In the genomic region with DNA sequence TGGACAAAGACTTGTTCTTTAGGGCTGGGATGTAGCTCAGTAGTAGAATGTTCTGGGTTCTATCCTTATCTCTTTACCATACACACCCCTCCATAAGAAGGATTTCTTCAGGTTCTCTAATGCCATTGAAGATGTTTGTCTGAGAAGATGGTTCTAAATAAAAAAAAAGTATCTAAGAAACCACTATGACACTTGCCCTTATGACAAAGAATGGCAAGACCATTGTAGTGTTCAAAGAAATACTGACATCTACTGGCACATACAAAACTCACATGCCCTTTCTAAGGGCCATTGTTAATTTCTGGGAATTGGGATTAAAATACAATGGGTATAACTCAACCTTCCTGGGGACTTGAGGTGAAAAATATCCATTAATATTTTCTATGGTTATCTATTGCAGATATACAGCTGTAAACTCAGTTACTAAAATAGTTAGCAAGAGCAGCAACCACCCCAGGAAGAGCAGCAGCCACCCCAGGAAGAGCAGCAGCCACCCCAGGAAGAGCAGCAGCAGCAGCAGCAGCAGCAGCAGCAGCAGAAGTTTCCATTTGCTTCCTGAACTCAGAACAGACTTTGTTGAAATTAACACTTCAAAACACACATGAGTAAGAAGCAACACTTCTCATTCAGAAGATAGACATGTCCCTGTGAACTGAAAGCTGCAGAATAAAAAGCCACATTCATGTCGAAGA, we compare ENCODE assay signal across 9 mouse cellular contexts. TPM values are rescaled to one million over a fixed set of nuclear protein-coding genes. Genes with fewer than 3 reads are reported as not detected.
DNase-seq lines count a peak whose midpoint lies in the region; ATAC-seq and TF ChIP-seq lines count a peak whose summit lies in the region.
"Had no signal": no experiment of that assay in that cellular context is flagged by ENCODE, and none has a peak within 500 bp of the region (broad histone marks: within the 10 kb centered on the region; RNA-seq: fewer than 3 reads in every experiment).

No protein-coding gene starts in this region.

- TF ChIP-seq EP300 in liver, embryonic 14.5 days (IDR thresholded peaks at IDR 0.05; ENCODE audit: low read depth), result no peak

- WGBS in forebrain, embryonic 11.5 days, result 100% methylated on average over 1 of the region's 1 CpGs
- 97% methylated on average over 1 of the region's 1 CpGs for WGBS in forebrain, embryonic 10.5 days
- WGBS in liver, embryonic 14.5 days (ENCODE audit: insufficient replicate concordance), result 74% methylated on average over 1 of the region's 1 CpGs
- 77% methylated on average over 1 of the region's 1 CpGs for WGBS in liver, embryonic 11.5 days

- no peak for DNase-seq in forebrain, embryonic 11.5 days (ENCODE audit: low spot score)
- DNase-seq in forebrain, embryonic 10.5 days (ENCODE audit: extremely low spot score, low spot score), result no peak
- DNase-seq in liver, embryonic 14.5 days (ENCODE audit: low read depth in 3 of 3, low spot score in 3 of 3), result no peak
- no peak for DNase-seq in liver, embryonic 11.5 days (ENCODE audit: low spot score)
- DNase-seq in MN1 (ENCODE audit: low spot score), result peak; percentile 28
- DNase-seq in urinary bladder, postnatal 14 days (ENCODE audit: low spot score), result no peak
- DNase-seq in left cerebral cortex, postnatal 4 days, result no peak

- TF ChIP-seq CTCF in liver, embryonic 14.5 days (IDR thresholded peaks at IDR 0.05; ENCODE audit: low read depth), result peak; percentile 44; the same call in 1 of the 2 replicates

- H3K4me2 ChIP-seq in forebrain, embryonic 11.5 days (ENCODE audit: low read depth, low read length, severe bottlenecking), result no peak overlapping the region
- no peak overlapping the region for H3K4me2 ChIP-seq in liver, embryonic 14.5 days (ENCODE audit: low read depth)
- H3K4me2 ChIP-seq in liver, embryonic 11.5 days, result no peak overlapping the region

- H3K27ac ChIP-seq in forebrain, embryonic 11.5 days (ENCODE audit: low read depth, low read length), result no peak overlapping the region
- H3K27ac ChIP-seq in forebrain, embryonic 10.5 days, result no peak overlapping the region
- no peak overlapping the region for H3K27ac ChIP-seq in liver, embryonic 14.5 days
- H3K27ac ChIP-seq in liver, embryonic 11.5 days (ENCODE audit: low read depth, low read length), result no peak overlapping the region

- intact Hi-C loops in left cerebral cortex, postnatal 4 days (cut with DNase I), result no loop called here

- no peak overlapping the region for H3K4me3 ChIP-seq in forebrain, embryonic 11.5 days (ENCODE audit: low read depth, low read length)
- H3K4me3 ChIP-seq in forebrain, embryonic 10.5 days, result no peak overlapping the region
- no peak overlapping the region for H3K4me3 ChIP-seq in liver, embryonic 14.5 days (ENCODE audit: insufficient read depth in 1 of 2, low read depth in 2 of 2, low read length in 2 of 2)
- no peak overlapping the region for H3K4me3 ChIP-seq in liver, embryonic 11.5 days (ENCODE audit: low read depth, low read length)
- H3K4me3 ChIP-seq: erythroblast, embryonic 14.5 days had no signal

- H3K4me1 ChIP-seq in forebrain, embryonic 11.5 days (replicated peaks; ENCODE audit: control insufficient read depth, insufficient read depth, low read length), result no peaks in the 10 kb centered on the region
- H3K4me1 ChIP-seq in forebrain, embryonic 10.5 days, result peaks cover 6% of the 10 kb centered on the region
- no peaks in the 10 kb centered on the region; a peak in 1 of 4 replicates for H3K4me1 ChIP-seq in liver, embryonic 14.5 days (replicated peaks; ENCODE audit: control insufficient read depth in 2 of 2, insufficient read depth in 2 of 2, low read length in 1 of 2)
- no peaks in the 10 kb centered on the region for H3K4me1 ChIP-seq in liver, embryonic 11.5 days (replicated peaks; ENCODE audit: control insufficient read depth, insufficient read depth, low read length)

- H3K9me3 ChIP-seq in forebrain, embryonic 11.5 days (ENCODE audit: control insufficient read depth, low read length), result no peaks in the 10 kb centered on the region
- no peaks in the 10 kb centered on the region for H3K9me3 ChIP-seq in forebrain, embryonic 10.5 days
- no peaks in the 10 kb centered on the region for H3K9me3 ChIP-seq in liver, embryonic 14.5 days (ENCODE audit: control insufficient read depth, low read length)
- H3K9me3 ChIP-seq in liver, embryonic 11.5 days (ENCODE audit: control insufficient read depth, low read length), result no peaks in the 10 kb centered on the region

- no peaks in the 10 kb centered on the region for H3K36me3 ChIP-seq in forebrain, embryonic 11.5 days (ENCODE audit: control insufficient read depth, insufficient read depth, low read length)
- no peaks in the 10 kb centered on the region for H3K36me3 ChIP-seq in forebrain, embryonic 10.5 days (replicated peaks)
- H3K36me3 ChIP-seq in liver, embryonic 14.5 days (replicated peaks; ENCODE audit: control insufficient read depth, insufficient read depth, low read depth), result no peaks in the 10 kb centered on the region
- H3K36me3 ChIP-seq in liver, embryonic 11.5 days (ENCODE audit: control insufficient read depth, insufficient read depth, low read length), result no peaks in the 10 kb centered on the region

- no peak overlapping the region for H3K9ac ChIP-seq in forebrain, embryonic 11.5 days (ENCODE audit: low read length)
- H3K9ac ChIP-seq in liver, embryonic 14.5 days (replicated peaks), result no peak overlapping the region
- H3K9ac ChIP-seq in liver, embryonic 11.5 days (ENCODE audit: low read depth, low read length), result no peak overlapping the region

- H3K27me3 ChIP-seq in forebrain, embryonic 11.5 days (ENCODE audit: control insufficient read depth, insufficient read depth, low read length), result no peaks in the 10 kb centered on the region
- no peaks in the 10 kb centered on the region for H3K27me3 ChIP-seq in forebrain, embryonic 10.5 days (ENCODE audit: poor library complexity, severe bottlenecking)
- H3K27me3 ChIP-seq in liver, embryonic 14.5 days (ENCODE audit: control insufficient read depth, insufficient read depth, low read length), result no peaks in the 10 kb centered on the region
- no peaks in the 10 kb centered on the region for H3K27me3 ChIP-seq in liver, embryonic 11.5 days (replicated peaks; ENCODE audit: control insufficient read depth, insufficient read depth, low read length)

- 0 out of 2 replicates have a peak, but pooled peaks have one; percentile 33 for ATAC-seq in forebrain, embryonic 11.5 days (replicated peaks; ENCODE audit: low FRiP score)
- no peak for ATAC-seq in liver, embryonic 14.5 days (ENCODE audit: insufficient read depth)
- no peak; the same call in 1 of the 2 replicates for ATAC-seq in liver, embryonic 11.5 days (replicated peaks; ENCODE audit: low FRiP score)
- peak; percentile 70; the same call in 1 of the 2 replicates for ATAC-seq in megakaryocyte, adult 5-6 weeks (ENCODE audit: poor library complexity, severe bottlenecking)

RNA-seq across cellular contexts. Expression of a gene that starts 23.4 kb away (rescaled TPM):
- 1,259 and 1,264 TPM in 2 replicates for polyA plus RNA-seq in forebrain, embryonic 11.5 days (2014; fragmentation: Nextera tagmentation; extraction: Ambion mirVana)
- polyA plus RNA-seq in forebrain, embryonic 10.5 days (2016; fragmentation: Nextera tagmentation; extraction: Ambion mirVana), result 885 and 899 TPM in 2 replicates
- polyA plus RNA-seq in liver, embryonic 14.5 days (2012; rRNA removed), result 59.5 and 98.0 TPM in 2 replicates
- polyA plus RNA-seq in liver, embryonic 14.5 days (2014; fragmentation: Nextera tagmentation; extraction: Ambion mirVana), result 65.0 and 70.8 TPM in 2 replicates
- polyA plus RNA-seq in liver, embryonic 11.5 days (2014; fragmentation: Nextera tagmentation; extraction: Ambion mirVana), result 222 and 235 TPM in 2 replicates
- 3,013 and 3,476 TPM in 2 replicates for total RNA-seq in megakaryocyte, adult 5-6 weeks (2015)
- total RNA-seq in megakaryocyte, adult 5-6 weeks (2017), result 2,898 and 3,189 TPM in 2 replicates
- total RNA-seq in left cerebral cortex, postnatal 4 days (2021), result 100 to 1,000 TPM; 154 to 160 TPM

RNA-seq across cellular contexts. Expression of a gene that starts 52.6 kb away (rescaled TPM):
- polyA plus RNA-seq in forebrain, embryonic 11.5 days (2014; fragmentation: Nextera tagmentation; extraction: Ambion mirVana), result 9.4 and 9.5 TPM in 2 replicates
- polyA plus RNA-seq in forebrain, embryonic 10.5 days (2016; fragmentation: Nextera tagmentation; extraction: Ambion mirVana), result 8.4 and 10.1 TPM in 2 replicates
- polyA plus RNA-seq in liver, embryonic 14.5 days (2012; rRNA removed), result 1.9 and 2.8 TPM in 2 replicates
- polyA plus RNA-seq in liver, embryonic 14.5 days (2014; fragmentation: Nextera tagmentation; extraction: Ambion mirVana), result 5.4 and 5.5 TPM in 2 replicates
- 10.2 and 13.4 TPM in 2 replicates for polyA plus RNA-seq in liver, embryonic 11.5 days (2014; fragmentation: Nextera tagmentation; extraction: Ambion mirVana)
- 11.9 and 15.6 TPM in 2 replicates for total RNA-seq in megakaryocyte, adult 5-6 weeks (2015)
- 16.5 and 21.9 TPM in 2 replicates for total RNA-seq in megakaryocyte, adult 5-6 weeks (2017)
- 1 to 10 TPM; 5.2 to 7.2 TPM for total RNA-seq in left cerebral cortex, postnatal 4 days (2021)

Comparison
In these comparisons a context has a peak if more than half of its experiments do, and no peak if none do; other contexts are left out.
1. ATAC-seq: peak in forebrain, embryonic 11.5 days (single experiment) and megakaryocyte, adult 5-6 weeks (single experiment); none in liver, embryonic 14.5 days (single experiment) and liver, embryonic 11.5 days (single experiment).